Mouse (Mus musculus): ENCODE measurements around the gene G3bp2. TPM values are rescaled to one million over a fixed set of nuclear protein-coding genes. Genes with fewer than 3 reads are reported as not detected.

Gene G3bp2
- polyA plus RNA-seq, 1 experiment from 2014 or later = 195 TPM

Other genes with a start within 250 kb of the G3bp2 start
- 74.1 and 80.7 TPM in 2 replicates for gene Rchy1, start 120.7 kb downstream of the G3bp2 start, polyA plus RNA-seq (2015; fragmentation: Nextera tagmentation; extraction: Ambion mirVana)
- not detected in 2 replicates for gene Odaph, start 96.2 kb downstream of the G3bp2 start, polyA plus RNA-seq (2015; fragmentation: Nextera tagmentation; extraction: Ambion mirVana)
- 2.6 and 2.8 TPM in 2 replicates for gene Cdkl2, start 39.8 kb downstream of the G3bp2 start, polyA plus RNA-seq (2015; fragmentation: Nextera tagmentation; extraction: Ambion mirVana)
- gene Uso1, start 54.2 kb upstream of the G3bp2 start, polyA plus RNA-seq (2015; fragmentation: Nextera tagmentation; extraction: Ambion mirVana) = 42.4 and 45.9 TPM in 2 replicates
- gene U90926, start 131.7 kb upstream of the G3bp2 start, polyA plus RNA-seq (2015; fragmentation: Nextera tagmentation; extraction: Ambion mirVana) = not detected in 2 replicates
- 0.39 and 0.59 TPM in 2 replicates for gene Ppef2, start 172.6 kb upstream of the G3bp2 start, polyA plus RNA-seq (2015; fragmentation: Nextera tagmentation; extraction: Ambion mirVana)
- 24.2 and 26.8 TPM in 2 replicates for gene Naaa, start 194.5 kb upstream of the G3bp2 start, polyA plus RNA-seq (2015; fragmentation: Nextera tagmentation; extraction: Ambion mirVana)
- gene Sdad1, start 226.8 kb upstream of the G3bp2 start, polyA plus RNA-seq (2015; fragmentation: Nextera tagmentation; extraction: Ambion mirVana) = 37.3 and 40.1 TPM in 2 replicates
- gene Cxcl9, start 244.4 kb upstream of the G3bp2 start, polyA plus RNA-seq (2015; fragmentation: Nextera tagmentation; extraction: Ambion mirVana) = 0.20 TPM in 1 of 2 replicates, not detected in the other
- 3.7 and 4.0 TPM in 2 replicates for gene Art3, start 248.1 kb upstream of the G3bp2 start, polyA plus RNA-seq (2015; fragmentation: Nextera tagmentation; extraction: Ambion mirVana)

All from intestine, embryonic 15.5 days (tissue).